Mouse (Mus musculus): ENCODE measurements around the gene Dstyk. TPM values are rescaled to one million over a fixed set of nuclear protein-coding genes. Genes with fewer than 3 reads are reported as not detected.
A peak's percentile ranks its signal among the peaks of the same experiment; 100 is the strongest.

The Dstyk gene
- 12.1 and 12.4 TPM in 2 replicates for polyA plus RNA-seq (2015; fragmentation: Nextera tagmentation; extraction: Ambion mirVana)

GRCm38 (mm10) chr1:132417319-132418251 is at the start of gene Dstyk:
Gene Dstyk (plus strand): TSS chr1:132417555.
- under 1% methylated on average over 77 of the region's 85 CpGs for WGBS
- Histone ChIP-seq H3K4me3 (peak within 1 kb of the TSS; percentile 91), H3K9me3 (no peaks in the 10 kb centered on the region), H3K9ac (peak within 1 kb of the TSS; percentile 91), H3K36me3 (replicated peaks) (no peaks in the 10 kb centered on the region), H3K27ac (peak within 1 kb of the TSS; percentile 91), H3K4me2 (peak within 1 kb of the TSS; percentile 89), H3K4me1 (peaks cover 25% of the 10 kb centered on the region), H3K27me3 (replicated peaks) (no peaks in the 10 kb centered on the region)
- ATAC-seq (replicated peaks), result peak; percentile 98

- Histone ChIP-seq H3K9me3 (no peaks in the 10 kb centered on the region), H3K36me3 (replicated peaks) (no peaks in the 10 kb centered on the region), H3K4me1 (peaks cover 41% of the 10 kb centered on the region), H3K4me2 (no peak overlapping the region), H3K9ac (no peak overlapping the region), H3K27me3 (replicated peaks) (no peaks in the 10 kb centered on the region), H3K4me3 (no peak overlapping the region), H3K27ac (no peak overlapping the region)
- 35% methylated on average over 7 of the region's 7 CpGs for WGBS
- peak; percentile 86 for ATAC-seq (replicated peaks)
Observed at GRCm38 (mm10) chr1:132367692-132368506, 49.5 kb upstream of the Dstyk start.

GRCm38 (mm10) chr1:132370681-132371173 is 46.6 kb upstream of the Dstyk start:
- Histone ChIP-seq H3K4me2 (no peak overlapping the region), H3K36me3 (replicated peaks) (no peaks in the 10 kb centered on the region), H3K9me3 (no peaks in the 10 kb centered on the region), H3K9ac (no peak overlapping the region), H3K27ac (no peak overlapping the region), H3K27me3 (replicated peaks) (no peaks in the 10 kb centered on the region), H3K4me1 (peaks cover 70% of the 10 kb centered on the region), H3K4me3 (no peak overlapping the region)
- no peak for ATAC-seq (replicated peaks)
- WGBS, result 84% methylated on average over 9 of the region's 9 CpGs

GRCm38 (mm10) chr1:132371298-132372081 is 45.9 kb upstream of the Dstyk start:
- 0 out of 2 replicates have a peak, but pooled peaks have one; percentile 22 for ATAC-seq (replicated peaks)
- WGBS, result 42% methylated on average over 8 of the region's 8 CpGs
- H3K9me3 ChIP-seq, result no peaks in the 10 kb centered on the region
- H3K27me3 ChIP-seq (replicated peaks), result no peaks in the 10 kb centered on the region
- H3K4me3 ChIP-seq, result no peak overlapping the region
- no peak overlapping the region for H3K4me2 ChIP-seq
- H3K4me1 ChIP-seq, result peaks cover 69% of the 10 kb centered on the region
- no peak overlapping the region for H3K9ac ChIP-seq
- peak overlapping the region; percentile 70 for H3K27ac ChIP-seq
- no peaks in the 10 kb centered on the region for H3K36me3 ChIP-seq (replicated peaks)

- no peak overlapping the region for H3K9ac ChIP-seq
Observed at GRCm38 (mm10) chr1:132372354-132372753, 45.0 kb upstream of the Dstyk start.

GRCm38 (mm10) chr1:132372896-132373534 is 44.3 kb upstream of the Dstyk start:
- Histone ChIP-seq H3K4me3 (no peak overlapping the region), H3K36me3 (replicated peaks) (no peaks in the 10 kb centered on the region), H3K27ac (peak overlapping the region; percentile 70), H3K9ac (0 out of 2 replicates have a peak overlapping the region, but pooled peaks have one; percentile 20), H3K4me2 (no peak overlapping the region), H3K9me3 (no peaks in the 10 kb centered on the region), H3K4me1 (peaks cover 68% of the 10 kb centered on the region), H3K27me3 (replicated peaks) (no peaks in the 10 kb centered on the region)
- no peak for ATAC-seq (replicated peaks)
- WGBS, result 70% methylated on average over 6 of the region's 6 CpGs

More at GRCm38 (mm10) chr1:132372354-132372753, 45.0 kb upstream of the Dstyk start:
- Histone ChIP-seq H3K4me3 (no peak overlapping the region), H3K27me3 (replicated peaks) (no peaks in the 10 kb centered on the region), H3K4me2 (no peak overlapping the region), H3K36me3 (replicated peaks) (no peaks in the 10 kb centered on the region), H3K4me1 (peaks cover 70% of the 10 kb centered on the region), H3K9me3 (no peaks in the 10 kb centered on the region), H3K27ac (peak overlapping the region; percentile 70)
- ATAC-seq (replicated peaks), result peak; percentile 28; the same call in 1 of the 2 replicates
- WGBS, result 40% methylated on average over 5 of the region's 5 CpGs

GRCm38 (mm10) chr1:132374140-132374872 is 43.0 kb upstream of the Dstyk start:
- peaks cover 11% of the 10 kb centered on the region; the same call in 1 of the 2 replicates for H3K36me3 ChIP-seq (replicated peaks)
- H3K27ac ChIP-seq, result peak overlapping the region; percentile 38
- ATAC-seq (replicated peaks), result peak; percentile 34; the same call in 1 of the 2 replicates
- WGBS, result 53% methylated on average over 5 of the region's 5 CpGs
- no peaks in the 10 kb centered on the region for H3K9me3 ChIP-seq
- no peak overlapping the region for H3K9ac ChIP-seq
- no peak overlapping the region for H3K4me2 ChIP-seq
- H3K4me3 ChIP-seq, result no peak overlapping the region
- H3K27me3 ChIP-seq (replicated peaks), result no peaks in the 10 kb centered on the region
- H3K4me1 ChIP-seq, result peaks cover 68% of the 10 kb centered on the region

- Histone ChIP-seq H3K27ac (peak overlapping the region; percentile 38), H3K4me3 (no peak overlapping the region), H3K4me2 (no peak overlapping the region), H3K4me1 (peaks cover 68% of the 10 kb centered on the region), H3K27me3 (replicated peaks) (no peaks in the 10 kb centered on the region), H3K36me3 (replicated peaks) (peaks cover 13% of the 10 kb centered on the region; the same call in 1 of the 2 replicates), H3K9me3 (no peaks in the 10 kb centered on the region), H3K9ac (no peak overlapping the region)
- ATAC-seq (replicated peaks), result no peak
- WGBS, result 82% methylated on average over 3 of the region's 3 CpGs
Observed at GRCm38 (mm10) chr1:132374873-132375244, 42.5 kb upstream of the Dstyk start.

GRCm38 (mm10) chr1:132375256-132375655 is 42.1 kb upstream of the Dstyk start:
- 33% methylated on average over 4 of the region's 4 CpGs for WGBS

GRCm38 (mm10) chr1:132376211-132377054 is 40.9 kb upstream of the Dstyk start:
- ATAC-seq (replicated peaks), result no peak
- 73% methylated on average over 8 of the region's 8 CpGs for WGBS
- Histone ChIP-seq H3K36me3 (replicated peaks) (peaks cover 13% of the 10 kb centered on the region; the same call in 1 of the 2 replicates), H3K4me2 (no peak overlapping the region), H3K4me3 (no peak overlapping the region), H3K27me3 (replicated peaks) (no peaks in the 10 kb centered on the region), H3K4me1 (peaks cover 59% of the 10 kb centered on the region), H3K27ac (0 out of 2 replicates have a peak overlapping the region, but pooled peaks have one; percentile 25), H3K9ac (no peak overlapping the region; the same call in 1 of the 2 replicates), H3K9me3 (no peaks in the 10 kb centered on the region)

More at GRCm38 (mm10) chr1:132375256-132375655, 42.1 kb upstream of the Dstyk start:
- H3K27me3 ChIP-seq (replicated peaks), result no peaks in the 10 kb centered on the region
- peaks cover 68% of the 10 kb centered on the region for H3K4me1 ChIP-seq
- no peak for ATAC-seq (replicated peaks)
- peaks cover 13% of the 10 kb centered on the region; the same call in 1 of the 2 replicates for H3K36me3 ChIP-seq (replicated peaks)
- no peak overlapping the region for H3K9ac ChIP-seq
- no peaks in the 10 kb centered on the region for H3K9me3 ChIP-seq
- H3K27ac ChIP-seq, result 0 out of 2 replicates have a peak overlapping the region, but pooled peaks have one; percentile 38
- H3K4me2 ChIP-seq, result no peak overlapping the region
- H3K4me3 ChIP-seq, result no peak overlapping the region

Measured in midbrain, embryonic 15.5 days (tissue).